Mouse (Mus musculus) bone marrow, adult 2 months (tissue): ENCODE results near the gene Nrxn2.

Source experiments
- CTCF ChIP-seq: fragments of 200-500 bp; IDR thresholded peaks from 2 replicates; pipeline ENCODE4 v1.5.1; 2011; ENCODE audit warnings: low read length, control low read depth; ENCODE audit not compliant: control insufficient read depth, insufficient read depth
- POLR2A ChIP-seq: fragments of 200-500 bp; IDR thresholded peaks from 2 replicates; pipeline ENCODE4 v1.6.1; 2011; ENCODE audit warnings: low read depth, mild to moderate bottlenecking, control low read depth, low read length, borderline replicate concordance; ENCODE audit not compliant: control insufficient read depth

- TF ChIP-seq POLR2A (no peak), CTCF (peak; percentile 98)
These were observed 70.5 kb downstream of the Nrxn2 start for GRCm38 (mm10) chr19:6489030-6489429.
